Mouse (Mus musculus) lung, postnatal 25 days (tissue): Measurements from ENCODE around the gene Mbd3.
"Not testable (repeated sequence)": the region's sequence is repeated elsewhere in the genome, so short reads cannot be mapped to it uniquely, and the experiment has no call there.

ENCODE experiments used
- DNase-seq: peaks from one replicate; pipeline ENCODE4 v3.0.0; 2022; ENCODE audit warnings: low spot score

The Mbd3 gene

DNA sequence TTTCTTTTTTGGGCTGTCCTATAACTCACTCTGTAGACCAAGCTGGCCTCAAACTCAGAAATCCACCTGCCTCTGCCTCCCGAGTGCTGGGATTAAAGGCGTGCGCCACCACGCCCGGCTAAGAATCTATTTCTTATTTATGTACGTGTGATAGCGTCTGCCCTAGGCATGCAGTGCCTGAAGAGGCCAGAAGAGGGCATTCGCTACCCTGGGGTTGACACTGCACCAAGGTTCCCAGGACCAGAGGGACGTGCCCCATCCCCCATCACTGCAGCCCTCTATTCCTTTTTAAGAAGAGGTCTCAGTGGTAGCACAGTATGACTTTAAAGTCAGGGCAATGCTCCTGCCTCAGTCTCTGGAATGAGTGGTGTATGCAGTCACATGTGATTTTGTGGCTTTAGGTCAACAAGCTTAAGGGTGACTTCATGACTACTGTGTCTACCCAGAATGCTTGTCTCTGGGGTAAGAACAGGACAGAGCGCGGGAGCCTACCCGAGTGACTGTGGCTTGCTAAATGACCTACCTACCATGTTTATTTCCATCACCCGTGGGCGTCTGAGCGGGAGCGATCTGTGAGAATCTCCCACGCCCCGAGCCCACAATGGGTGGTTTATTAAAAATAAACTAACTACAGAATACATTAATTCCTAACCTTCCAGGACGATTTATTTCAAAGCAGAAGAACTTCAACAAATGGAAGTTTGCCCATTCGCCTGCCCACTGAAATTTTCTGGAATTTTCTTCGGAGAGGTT, 29.2 kb downstream of the Mbd3 start:
- no peak for DNase-seq

DNA sequence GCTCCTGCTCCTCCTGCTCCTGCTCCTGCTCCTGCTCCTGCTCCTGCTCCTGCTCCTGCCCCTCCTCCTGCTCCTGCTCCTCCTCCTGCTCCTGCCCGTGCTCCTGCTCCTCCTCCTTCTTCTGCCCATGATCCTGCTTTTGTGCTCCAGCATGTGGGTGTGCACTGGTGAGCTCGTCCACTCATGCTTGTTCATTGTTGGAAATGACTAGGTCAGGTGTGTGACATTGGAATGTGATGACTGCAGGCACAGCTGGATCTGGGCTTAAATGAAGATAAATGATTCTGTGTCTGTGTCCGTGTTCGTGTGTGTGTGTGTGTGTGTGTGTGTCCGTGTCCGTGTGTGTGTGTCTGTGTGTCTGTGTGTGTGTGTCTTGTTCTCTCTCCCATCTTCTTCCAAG, 31.0 kb downstream of the Mbd3 start:
- DNase-seq = no peak

DNA sequence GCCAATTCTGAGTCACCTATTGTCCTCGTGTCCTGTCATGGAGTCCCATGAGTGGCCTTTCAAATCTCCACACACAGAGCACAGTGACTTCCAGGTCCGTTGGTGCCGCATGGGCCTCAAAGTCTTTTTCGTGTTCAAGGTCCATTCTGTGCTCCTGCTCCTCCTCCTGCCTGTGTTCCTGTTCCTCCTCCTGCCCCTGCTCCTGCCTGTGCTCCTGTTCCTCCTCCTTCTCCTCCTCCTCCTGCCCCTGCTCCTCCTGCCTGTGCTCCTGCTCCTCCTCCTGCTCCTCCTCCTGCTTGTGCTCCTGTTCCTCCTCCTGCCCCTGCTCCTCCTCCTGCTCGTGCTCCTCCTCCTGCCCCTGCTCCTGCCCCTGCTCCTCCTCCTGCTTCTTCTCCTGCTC, 31.4 kb downstream of the Mbd3 start:
- no peak for DNase-seq

DNA sequence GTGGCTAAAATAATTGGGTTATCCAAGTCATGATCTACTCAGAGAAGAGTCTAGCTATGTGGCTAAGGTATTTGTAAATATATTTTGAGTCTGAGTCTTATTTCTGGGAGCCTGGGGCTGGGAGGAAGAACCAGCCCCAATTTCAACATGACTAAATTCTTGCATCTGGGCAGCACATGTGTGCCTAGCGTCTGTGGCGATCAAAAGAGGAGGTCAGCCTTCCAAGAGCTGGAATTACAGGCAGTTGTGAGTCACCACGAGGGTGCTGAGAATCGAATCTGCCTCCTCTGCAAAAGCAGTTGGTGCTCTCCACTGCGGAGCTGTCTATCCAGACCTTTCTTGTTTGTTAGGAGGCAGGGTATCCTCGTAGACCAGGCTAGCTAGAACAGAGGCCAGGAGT, 33.6 kb downstream of the Mbd3 start:
- no peak for DNase-seq

GRCm38 (mm10) chr10:80363734-80364133, 35.6 kb downstream of the Mbd3 start:
- no peak for DNase-seq

- no peak for DNase-seq
Observed at GRCm38 (mm10) chr10:80357994-80358639, 41.2 kb downstream of the Mbd3 start.

DNA sequence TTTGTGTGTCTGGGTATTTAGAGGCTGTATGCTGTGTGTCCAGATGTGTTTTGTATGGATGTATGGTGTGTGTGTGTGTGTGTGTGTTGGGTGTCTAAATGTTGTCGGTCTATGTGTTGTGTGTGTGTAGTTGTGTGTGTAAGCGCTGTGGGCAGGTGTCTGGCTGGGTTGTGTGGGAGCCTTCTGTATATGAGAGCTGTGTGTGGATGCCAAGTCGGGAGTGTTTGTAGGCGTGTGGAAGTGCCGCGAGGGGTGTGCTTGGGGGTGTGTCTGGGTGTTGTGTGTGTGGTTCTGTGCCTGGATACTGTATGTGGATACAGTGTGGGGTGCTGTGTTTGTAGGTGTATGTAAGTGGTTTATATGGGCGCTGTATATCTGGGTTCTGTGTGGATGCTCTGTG, 42.0 kb downstream of the Mbd3 start:
- no peak for DNase-seq

DNA sequence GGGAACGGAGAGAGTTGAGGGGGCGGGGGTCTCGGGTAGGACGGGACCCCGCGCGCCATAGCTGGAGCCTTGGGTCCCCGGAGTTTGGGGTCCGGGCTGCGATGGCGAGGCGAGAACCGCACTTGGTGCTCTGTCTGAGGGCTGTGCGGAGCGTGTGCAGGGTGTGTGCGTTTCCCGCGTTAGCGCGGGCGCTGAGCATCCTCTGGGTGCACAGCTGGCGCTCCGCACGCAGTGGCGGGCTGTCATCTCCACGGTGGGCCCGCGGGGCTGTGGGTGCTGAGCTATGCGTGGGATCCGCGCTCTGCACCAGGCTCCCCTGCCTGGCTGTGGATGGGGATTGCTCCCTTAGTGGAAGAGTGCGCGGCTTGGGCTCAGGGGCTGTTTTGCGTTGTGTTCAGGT, 42.6 kb downstream of the Mbd3 start:
- no peak for DNase-seq

DNA sequence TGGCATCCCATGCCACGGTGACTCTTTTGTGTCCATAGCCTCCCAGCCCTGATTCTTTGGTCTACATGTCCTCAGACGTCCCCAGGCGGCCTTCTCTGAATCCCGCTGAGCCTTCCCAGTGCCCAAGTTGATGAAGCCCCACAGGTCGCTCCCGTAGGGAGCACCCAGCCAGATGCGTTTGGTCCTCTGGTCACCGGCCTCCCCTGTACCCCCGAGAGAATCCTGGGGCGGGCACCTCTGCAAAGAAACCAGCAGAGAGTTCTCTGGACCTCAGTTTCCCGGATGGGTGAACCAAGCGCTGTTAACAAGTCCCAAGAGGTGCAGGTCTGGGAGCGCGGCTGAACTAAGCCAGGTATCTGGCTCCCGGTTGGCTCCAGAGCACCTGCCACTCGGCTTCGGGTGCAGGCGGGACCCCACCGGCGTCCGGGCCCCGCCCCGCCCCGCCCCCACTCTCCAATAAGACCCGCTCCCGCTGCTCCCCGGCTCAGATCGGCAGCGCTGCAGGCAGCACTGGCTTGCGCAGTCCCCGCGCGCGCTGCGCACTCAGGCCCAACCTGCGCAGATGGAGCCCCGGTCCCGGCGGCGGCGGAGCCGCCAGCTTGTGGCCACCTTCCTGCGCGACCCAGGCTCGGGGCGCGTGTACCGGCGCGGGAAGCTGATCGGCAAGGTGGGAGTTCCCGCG, 43.2 kb downstream of the Mbd3 start, which contains the start of gene Plk5:
Gene Plk5, plus strand, starts transcription at position 459 of the 682 bp plus-strand sequence.
- no peak for DNase-seq

DNA sequence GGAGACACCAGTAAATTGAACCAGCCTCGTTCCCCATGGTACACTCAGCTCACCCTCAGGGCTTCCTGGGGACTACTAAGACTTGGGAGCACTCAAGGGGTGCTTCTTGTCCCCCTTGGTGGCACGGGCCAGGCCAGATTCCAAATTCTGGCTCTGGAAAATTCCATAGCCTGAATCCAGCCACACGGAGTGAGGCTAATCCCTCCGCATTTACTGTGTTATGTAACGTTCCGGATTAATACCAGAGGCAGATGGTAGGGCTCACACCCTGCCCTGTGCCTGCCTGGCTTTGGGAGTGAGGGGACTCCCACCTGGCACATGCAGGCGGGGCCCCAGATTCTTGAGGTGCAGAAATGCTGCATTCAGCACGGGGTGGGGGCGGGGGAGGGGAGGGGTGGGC, 43.9 kb downstream of the Mbd3 start:
- DNase-seq = no peak

GRCm38 (mm10) chr10:80352727-80353126, 46.6 kb downstream of the Mbd3 start:
- DNase-seq = no peak

DNA sequence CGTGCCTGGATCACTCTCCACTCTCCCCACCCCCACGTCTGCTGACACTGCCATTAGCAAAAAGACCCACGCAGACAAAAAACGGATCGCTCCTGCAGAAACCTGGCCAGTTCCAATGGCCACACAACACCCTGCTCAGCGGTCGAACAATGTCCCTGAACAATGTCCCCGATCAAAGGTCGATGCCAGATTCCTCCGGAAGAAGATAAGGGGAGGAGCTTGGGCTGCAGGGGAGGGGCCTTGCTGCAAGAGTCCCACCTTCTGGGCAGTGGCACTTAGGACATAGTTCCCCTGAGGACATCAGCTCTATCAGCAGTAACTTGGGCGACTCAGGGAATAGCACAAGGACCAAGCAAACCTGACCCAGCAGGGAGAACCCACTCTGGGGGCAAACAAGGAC, 47.5 kb downstream of the Mbd3 start:
- DNase-seq = no peak

DNA sequence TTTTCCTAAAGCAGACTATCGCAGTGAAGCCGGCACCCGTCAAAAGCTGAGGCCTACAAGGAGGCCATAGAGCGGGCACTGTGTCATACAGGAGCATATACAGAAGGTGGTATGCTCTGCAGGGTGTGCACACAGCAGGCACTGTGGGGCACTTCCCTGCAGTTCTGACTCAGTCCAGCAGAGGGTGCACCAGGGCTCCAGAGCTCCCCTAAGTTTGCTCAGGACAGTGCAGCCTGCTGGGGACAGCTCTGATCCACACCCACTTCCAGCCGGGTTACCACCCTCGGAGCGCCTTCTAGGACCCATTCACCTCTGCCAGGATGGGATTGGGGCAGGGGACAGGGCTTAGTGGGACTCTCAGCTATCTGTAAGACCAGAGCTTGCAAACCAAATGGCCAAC, 49.1 kb downstream of the Mbd3 start:
- peak; percentile 86 for DNase-seq

DNA sequence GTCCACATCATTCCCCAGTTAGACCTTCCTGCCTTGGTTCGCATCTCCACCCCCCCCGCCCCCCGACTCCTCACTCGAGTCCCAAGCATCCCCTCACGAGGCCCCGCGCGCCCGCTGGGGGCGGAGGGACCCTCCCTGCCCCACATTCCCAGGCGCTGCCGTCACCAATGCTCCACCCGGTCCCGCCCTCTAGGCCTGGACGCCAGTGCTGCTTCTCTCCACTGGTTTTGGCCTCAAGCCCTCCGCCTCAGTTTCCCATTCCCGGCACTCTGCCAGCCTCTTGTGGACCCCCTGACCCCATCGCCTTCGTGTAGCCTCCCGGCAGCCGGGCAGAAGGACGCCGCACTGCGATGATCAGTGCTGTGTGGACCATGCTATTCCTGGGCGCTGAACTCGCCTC, 50.4 kb downstream of the Mbd3 start:
- DNase-seq = no peak

GRCm38 (mm10) chr10:80348244-80348781, 51.0 kb downstream of the Mbd3 start, which contains the start of gene Adamtsl5:
TSS of gene Adamtsl5 (minus strand) at chr10:80348412.
- DNase-seq = peak; percentile 62

- DNase-seq = no peak
Observed at GRCm38 (mm10) chr10:80347514-80347967, 51.8 kb downstream of the Mbd3 start.

DNA sequence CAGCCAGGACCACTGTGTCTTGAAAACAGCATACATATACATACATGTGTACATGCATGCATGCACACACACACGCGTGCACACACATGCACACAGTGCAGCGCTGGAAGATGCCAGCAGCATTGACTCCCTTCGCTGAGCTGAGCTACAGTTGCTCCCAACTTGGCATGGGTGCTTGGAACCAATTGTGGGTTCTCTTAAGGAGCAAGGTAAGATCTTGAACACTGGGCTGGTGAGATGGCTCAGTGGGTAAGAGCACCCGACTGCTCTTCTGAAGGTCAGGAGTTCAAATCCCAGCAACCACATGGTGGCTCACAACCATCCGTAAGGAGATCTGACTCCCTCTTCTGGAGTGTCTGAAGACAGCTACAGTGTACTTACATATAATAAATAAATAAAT, 53.4 kb downstream of the Mbd3 start:
- not testable (repeated sequence) for DNase-seq

GRCm38 (mm10) chr10:80345122-80345521, 54.2 kb downstream of the Mbd3 start:
- DNase-seq = peak; percentile 63

- DNase-seq = peak; percentile 74
Observed at GRCm38 (mm10) chr10:80344131-80344661, 55.2 kb downstream of the Mbd3 start.

DNA sequence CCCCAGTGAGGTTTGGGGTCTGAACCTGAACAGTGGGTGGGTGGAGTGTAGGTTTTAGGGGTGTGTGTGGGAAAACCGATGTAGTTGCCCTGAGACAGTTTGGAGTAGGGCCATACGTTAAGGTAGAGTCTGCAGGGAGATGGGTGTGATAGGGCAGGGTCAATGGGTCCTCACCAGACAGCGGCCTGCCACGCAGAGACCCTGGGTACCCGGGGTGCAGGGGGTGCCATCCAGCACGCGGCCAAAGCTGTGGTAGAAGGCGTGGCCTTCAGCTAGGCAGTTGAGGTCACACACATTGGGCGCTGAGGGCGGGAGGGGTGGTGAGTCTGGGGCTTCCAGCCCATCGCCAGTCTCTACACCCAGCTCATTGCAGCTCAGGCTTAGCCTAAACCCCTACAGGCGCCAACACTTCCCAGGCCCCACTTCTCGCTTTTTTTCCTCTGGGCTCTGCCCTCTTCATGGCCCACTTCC, 55.9 kb downstream of the Mbd3 start:
- DNase-seq = no peak

DNA sequence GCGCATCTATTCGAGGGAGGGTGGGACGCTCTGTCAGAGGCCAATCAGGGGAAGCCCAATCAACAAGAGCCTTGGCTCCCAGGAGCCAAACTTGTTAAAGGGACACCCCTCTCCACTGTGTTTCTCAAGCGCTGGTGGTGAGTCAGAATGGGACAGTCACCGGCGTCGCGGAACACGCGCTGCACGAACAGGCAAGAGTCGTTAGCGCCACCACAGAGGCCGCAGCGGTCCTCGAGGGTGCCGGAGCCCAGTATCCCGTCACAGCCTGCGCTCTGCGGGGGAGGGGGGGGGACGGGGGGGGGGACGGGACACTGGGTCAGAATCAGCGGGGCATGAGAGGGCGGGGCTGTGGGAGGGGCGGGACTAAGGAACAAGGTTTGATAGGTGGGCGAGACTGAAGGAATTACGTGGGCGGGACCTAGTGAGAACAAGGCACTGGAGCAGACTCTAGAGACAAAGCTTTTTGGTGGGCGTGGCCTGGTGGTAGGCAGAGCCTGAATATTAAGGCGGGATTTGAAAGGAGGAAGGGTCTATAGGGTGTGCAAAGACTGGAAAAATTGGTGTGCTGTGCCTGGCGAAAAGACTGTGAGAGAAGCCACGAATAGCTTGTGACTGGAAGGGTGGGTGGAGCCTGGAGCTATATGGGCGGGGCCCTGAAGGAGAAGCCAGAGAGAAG, 56.5 kb downstream of the Mbd3 start:
- peak; percentile 61 for DNase-seq
